In genomic region chr17:85684841-85685688, GRCm38 (mm10) we compare ENCODE assay signal across 10 mouse cellular contexts. TPM values are rescaled to one million over a fixed set of nuclear protein-coding genes. Genes with fewer than 3 reads are reported as not detected.
DNase-seq lines count a peak whose midpoint lies in the region; ATAC-seq and TF ChIP-seq lines count a peak whose summit lies in the region.
"Had no signal": no experiment of that assay in that cellular context is flagged by ENCODE, and none has a peak within 500 bp of the region (broad histone marks: within the 10 kb centered on the region; RNA-seq: fewer than 3 reads in every experiment).

No protein-coding gene starts in this region.

- H3K4me1 ChIP-seq in heart, embryonic 12.5 days (replicated peaks): peaks cover 33% of the 10 kb centered on the region
- 0 out of 2 replicates have a peak, but pooled peaks cover 3% of the 10 kb centered on the region for H3K4me1 ChIP-seq in lung, embryonic 14.5 days (ENCODE audit: insufficient read depth)

- intact Hi-C loops in heart, postnatal 14 days (cut with DNase I): no loop called here

- ATAC-seq in heart, embryonic 12.5 days (ENCODE audit: insufficient number of reproducible peaks, low FRiP score): no peak
- ATAC-seq in lung, embryonic 14.5 days (ENCODE audit: insufficient read depth): no peak

- 0 out of 2 replicates have a peak overlapping the region, but pooled peaks have one; percentile 5 for H3K4me3 ChIP-seq in heart, embryonic 12.5 days
- peak overlapping the region; percentile 6; the same call in 1 of the 2 replicates for H3K4me3 ChIP-seq in lung, embryonic 14.5 days (ENCODE audit: low read depth, low read length)

- no peak overlapping the region for H3K27ac ChIP-seq in heart, embryonic 12.5 days (ENCODE audit: poor library complexity, severe bottlenecking)
- no peak overlapping the region for H3K27ac ChIP-seq in lung, embryonic 14.5 days (ENCODE audit: low read depth)

- H3K9me3 ChIP-seq in heart, embryonic 12.5 days (replicated peaks): no peaks in the 10 kb centered on the region
- no peaks in the 10 kb centered on the region for H3K9me3 ChIP-seq in lung, embryonic 14.5 days (ENCODE audit: low read depth, low read length)

- peaks cover 94% of the 10 kb centered on the region for H3K27me3 ChIP-seq in heart, embryonic 12.5 days (replicated peaks)
- peaks cover 96% of the 10 kb centered on the region for H3K27me3 ChIP-seq in lung, embryonic 14.5 days (ENCODE audit: insufficient read depth, low read length)

- under 1% methylated on average over 46 of the region's 46 CpGs for WGBS in heart, embryonic 12.5 days
- 3% methylated on average over 46 of the region's 46 CpGs for WGBS in lung, embryonic 14.5 days

- H3K36me3 ChIP-seq in heart, embryonic 12.5 days: no peaks in the 10 kb centered on the region
- H3K36me3 ChIP-seq in lung, embryonic 14.5 days (ENCODE audit: insufficient read depth): no peaks in the 10 kb centered on the region

- H3K9ac ChIP-seq in heart, embryonic 12.5 days: no peak overlapping the region
- no peak overlapping the region for H3K9ac ChIP-seq in lung, embryonic 14.5 days

- DNase-seq in heart, postnatal 14 days: no peak
- peak; percentile 13 for DNase-seq in lung, embryonic 14.5 days
- no peak for DNase-seq in lung, postnatal 36 days
- peak; percentile 31 for DNase-seq in forelimb bud, embryonic 11.5 days (ENCODE audit: low read depth, low spot score)
- DNase-seq in retina, postnatal 1 day: peak; percentile 42
- no peak for DNase-seq in layer of hippocampus, postnatal 10 days (ENCODE audit: low spot score in 2 of 2)
- DNase-seq in spleen, postnatal 36 days (ENCODE audit: low spot score in 2 of 2): no peak
- DNase-seq: cerebellum, adult 11 months; lung, adult 18-20 months had no signal

- TF ChIP-seq CTCF in lung, embryonic 14.5 days (IDR thresholded peaks at IDR 0.05; ENCODE audit: low read depth): no peak

- no peak overlapping the region; the same call in 1 of the 2 replicates for H3K4me2 ChIP-seq in heart, embryonic 12.5 days
- 0 out of 2 replicates have a peak overlapping the region, but pooled peaks have one; percentile 3 for H3K4me2 ChIP-seq in lung, embryonic 14.5 days

RNA-seq across cellular contexts. Expression of gene Six2, which starts 3.0 kb away (rescaled TPM):
- 0.18 and 0.26 TPM in 2 replicates for polyA plus RNA-seq in heart, embryonic 12.5 days (2016; fragmentation: Nextera tagmentation; extraction: Ambion mirVana)
- total RNA-seq in heart, postnatal 14 days (2021): under 1 TPM; 0.24 to 0.61 TPM
- polyA plus RNA-seq in lung, embryonic 14.5 days (2014; fragmentation: Nextera tagmentation; extraction: Ambion mirVana): 0.26 TPM in 1 of 2 replicates, not detected in the other
- under 1 TPM; 0.25 to 0.42 TPM for total RNA-seq in layer of hippocampus, postnatal 10 days (2021)

Comparison
In these comparisons a context has a peak if more than half of its experiments do, and no peak if none do; other contexts are left out.
1. DNase-seq: peak in lung, embryonic 14.5 days (single experiment), forelimb bud, embryonic 11.5 days (single experiment) and retina, postnatal 1 day (single experiment); none in heart, postnatal 14 days (0 of 2), lung, postnatal 36 days (single experiment), layer of hippocampus, postnatal 10 days (0 of 2) and spleen, postnatal 36 days (0 of 2).